Mouse (Mus musculus) limb, embryonic 10.5 days (tissue): ENCODE results near the gene Igfn1. TPM values are rescaled to one million over a fixed set of nuclear protein-coding genes. Genes with fewer than 3 reads are reported as not detected.

Source experiments
- DNase-seq: peaks from one replicate; pipeline ENCODE4 v3.0.0-alpha.2; 2017; ENCODE audit warnings: low spot score
- H3K27ac ChIP-seq: fragments of 300-500 bp; sonication (generic); 2 replicates; pipeline ENCODE4 v1.5.1; 2016; ENCODE audit warnings: mild to moderate bottlenecking
- H3K27me3 ChIP-seq: fragments of 300-500 bp; sonication (generic); 2 replicates; pipeline ENCODE4 v1.6.1; 2016; ENCODE audit warnings: low read depth, mild to moderate bottlenecking; ENCODE audit not compliant: poor library complexity, severe bottlenecking
- H3K36me3 ChIP-seq: fragments of 300-500 bp; sonication (generic); 2 replicates; pipeline ENCODE4 v1.6.1; 2016; ENCODE audit warnings: mild to moderate bottlenecking, moderate library complexity
- H3K4me1 ChIP-seq: fragments of 300-500 bp; sonication (generic); 2 replicates; pipeline ENCODE4 v1.6.1; 2016
- H3K4me3 ChIP-seq: fragments of 300-500 bp; sonication (generic); 2 replicates; pipeline ENCODE4 v1.5.1; 2016; ENCODE audit warnings: mild to moderate bottlenecking, moderate library complexity
- H3K9me3 ChIP-seq: fragments of 300-500 bp; sonication (generic); replicated peaks from 2 replicates; pipeline ENCODE4 v1.6.1; 2016; ENCODE audit warnings: mild to moderate bottlenecking
- WGBS: fragments of 180-500 bp; shearing (Covaris S2); methylation state at CpG from one replicate; pipeline ENCODE4 v1.1.7; 2016; 5-methylcytosine and 5-hydroxymethylcytosine counted together
- polyA plus RNA-seq: library from polyadenylated mRNA; unstranded; fragments of >200 nt; fragmentation: Nextera tagmentation; extraction: Ambion mirVana; gene quantifications from 2 replicates; pipeline ENCODE4 v1.2.1, GENCODE M21; 2016

The Igfn1 gene
- polyA plus RNA-seq, 1 experiment from 2014 or later, result not detected

DNA sequence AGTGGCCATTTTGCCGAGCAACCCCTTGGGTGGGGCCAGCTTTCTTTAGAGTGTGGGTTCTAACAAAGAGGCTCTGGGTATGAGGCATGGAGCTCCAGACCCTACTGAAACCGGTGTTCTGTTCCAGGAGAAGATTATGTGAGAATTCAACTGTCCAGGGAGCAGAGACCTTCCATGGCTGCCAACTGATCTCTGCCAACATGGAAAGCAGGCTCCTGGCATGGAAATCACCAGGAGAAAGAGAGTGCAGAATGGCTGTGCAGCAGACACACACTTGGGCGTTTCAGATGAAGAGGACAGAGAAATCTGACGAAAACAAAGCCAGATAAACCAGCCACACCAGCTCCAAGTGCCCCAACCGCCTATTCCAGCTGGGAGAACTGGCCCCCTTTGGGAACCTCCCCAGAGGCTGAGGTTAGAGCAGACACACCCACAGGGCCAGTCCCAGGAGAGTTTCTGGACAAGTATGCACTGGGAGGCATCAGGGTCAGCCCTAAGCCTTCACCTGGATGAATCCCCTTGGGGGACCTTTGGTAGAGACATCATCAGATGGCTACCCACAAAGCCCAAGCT is 89.6 kb downstream of the Igfn1 start:
- Histone ChIP-seq H3K4me1 (peaks cover 10% of the 10 kb centered on the region), H3K27ac (no peak overlapping the region), H3K9me3 (no peaks in the 10 kb centered on the region), H3K27me3 (peaks cover 83% of the 10 kb centered on the region), H3K36me3 (no peaks in the 10 kb centered on the region), H3K4me3 (no peak overlapping the region)
- DNase-seq, result no peak
- WGBS, result 43% methylated on average over 5 of the region's 5 CpGs

DNA sequence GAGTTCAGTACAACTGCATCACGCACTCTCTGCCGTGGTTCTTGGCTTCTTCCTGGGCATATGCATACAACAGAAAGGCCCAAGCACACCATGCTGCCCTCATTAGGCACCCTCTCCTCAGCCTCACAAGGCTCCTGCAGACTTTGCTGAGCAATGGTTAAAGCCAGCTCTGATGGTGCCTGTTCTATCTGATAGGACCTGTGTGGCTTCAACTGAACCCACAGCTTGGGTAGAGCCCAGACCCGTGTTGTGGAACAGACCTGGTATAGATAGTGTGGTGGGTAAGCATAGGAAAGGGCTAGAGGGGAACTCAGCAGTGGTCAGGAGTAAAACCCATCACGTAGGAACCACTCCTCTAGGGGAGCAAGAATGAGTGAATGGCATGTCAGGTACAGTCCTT is 92.5 kb downstream of the Igfn1 start:
- Histone ChIP-seq H3K4me1 (peaks cover 14% of the 10 kb centered on the region), H3K27me3 (peaks cover 83% of the 10 kb centered on the region), H3K4me3 (no peak overlapping the region), H3K27ac (no peak overlapping the region), H3K9me3 (no peaks in the 10 kb centered on the region), H3K36me3 (no peaks in the 10 kb centered on the region)
- 80% methylated on average over 4 of the region's 4 CpGs for WGBS
- DNase-seq, result no peak

DNA sequence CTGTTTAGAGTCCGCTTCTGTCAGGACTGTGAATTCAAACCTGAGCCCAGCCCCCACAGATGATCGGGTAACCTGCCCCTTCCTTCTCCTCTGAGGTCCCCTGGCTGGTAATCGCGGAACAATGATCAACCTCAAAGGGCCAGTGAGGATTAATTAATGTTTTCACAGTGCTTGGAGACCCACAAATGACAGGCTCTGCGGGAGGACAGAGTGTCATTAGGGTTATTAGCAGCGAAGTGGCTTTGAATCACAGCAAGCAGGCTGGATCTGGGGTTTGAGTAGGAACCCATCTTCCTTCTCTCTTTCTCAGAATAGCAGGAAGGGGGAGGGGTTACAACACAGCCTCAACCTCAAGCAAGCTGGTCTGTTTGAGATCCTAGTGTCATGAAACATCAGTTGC is 96.8 kb downstream of the Igfn1 start:
- Histone ChIP-seq H3K4me3 (no peak overlapping the region), H3K36me3 (no peaks in the 10 kb centered on the region), H3K4me1 (peaks cover 17% of the 10 kb centered on the region), H3K27ac (no peak overlapping the region), H3K27me3 (peaks cover 52% of the 10 kb centered on the region), H3K9me3 (no peaks in the 10 kb centered on the region)
- 17% methylated on average over 6 of the region's 6 CpGs for WGBS
- DNase-seq, result no peak

- no peak for DNase-seq
- Histone ChIP-seq H3K36me3 (no peaks in the 10 kb centered on the region), H3K9me3 (no peaks in the 10 kb centered on the region), H3K27me3 (peaks cover 39% of the 10 kb centered on the region), H3K4me1 (peaks cover 17% of the 10 kb centered on the region), H3K4me3 (no peak overlapping the region), H3K27ac (no peak overlapping the region)
- WGBS, result 48% methylated on average over 11 of the region's 11 CpGs
Observed at GRCm38 (mm10) chr1:135906736-135907135, 99.4 kb downstream of the Igfn1 start.

Other genes with a start within 250 kb of the Igfn1 start
- gene Phlda3, start 240.2 kb downstream of the Igfn1 start, polyA plus RNA-seq, result 30.2 and 33.0 TPM in 2 replicates
- gene Tnni1, start 226.9 kb downstream of the Igfn1 start, polyA plus RNA-seq, result 8.3 and 12.7 TPM in 2 replicates
- 5.1 and 6.0 TPM in 2 replicates for gene Lad1, start 187.7 kb downstream of the Igfn1 start, polyA plus RNA-seq
- 2.1 and 4.0 TPM in 2 replicates for gene Tnnt2, start 170.0 kb downstream of the Igfn1 start, polyA plus RNA-seq
- 0.30 and 0.63 TPM in 2 replicates for gene Pkp1, start 87.1 kb downstream of the Igfn1 start, polyA plus RNA-seq
- gene Tmem9, start 1.8 kb upstream of the Igfn1 start, polyA plus RNA-seq, result 147 and 162 TPM in 2 replicates
- gene Ascl5, start 44.5 kb upstream of the Igfn1 start, polyA plus RNA-seq, result not detected in 2 replicates
- gene Cacna1s, start 46.4 kb upstream of the Igfn1 start, polyA plus RNA-seq, result 0.06 TPM in 1 of 2 replicates, not detected in the other
- gene Kif21b, start 125.0 kb upstream of the Igfn1 start, polyA plus RNA-seq, result 7.2 and 10.9 TPM in 2 replicates
- 0.15 and 0.25 TPM in 2 replicates for gene Mroh3, start 206.5 kb upstream of the Igfn1 start, polyA plus RNA-seq
- 23.6 and 29.2 TPM in 2 replicates for gene Inava, start 227.9 kb upstream of the Igfn1 start, polyA plus RNA-seq